Mouse (Mus musculus) midbrain, postnatal 0 days (tissue): Measurements from ENCODE around the gene D630039A03Rik. TPM values are rescaled to one million over a fixed set of nuclear protein-coding genes. Genes with fewer than 3 reads are reported as not detected.

ENCODE experiments used
- ATAC-seq: fragments of 200-750 bp; cut with Nextera tagmentation; 2 replicates; pipeline ENCODE4 v1.8.0; 2017; ENCODE audit warnings: moderate number of reproducible peaks, mild to moderate bottlenecking, moderate TSS enrichment, moderate library complexity; ENCODE audit not compliant: low FRiP score
- DNase-seq: peaks from one replicate; pipeline ENCODE4 v3.0.0-alpha.2; 2015; ENCODE audit warnings: low spot score
- H3K27ac ChIP-seq: fragments of 300-500 bp; sonication (generic); 2 replicates; pipeline ENCODE4 v1.5.1; 2014; ENCODE audit warnings: low read depth, mild to moderate bottlenecking, low read length, mixed read lengths
- H3K27me3 ChIP-seq: fragments of 300-500 bp; sonication (generic); 2 replicates; pipeline ENCODE4 v1.6.1; 2014; ENCODE audit warnings: low read length, control low read depth, mixed read lengths; ENCODE audit not compliant: insufficient read depth
- H3K36me3 ChIP-seq: fragments of 300-500 bp; sonication (generic); 2 replicates; pipeline ENCODE4 v1.6.1; 2014; ENCODE audit warnings: low read length, control low read depth, mixed read lengths; ENCODE audit not compliant: insufficient read depth
- H3K4me1 ChIP-seq: fragments of 300-500 bp; sonication (generic); 2 replicates; pipeline ENCODE4 v1.6.1; 2014; ENCODE audit warnings: mild to moderate bottlenecking, control low read depth, antibody characterized with exemption, low read length, mixed read lengths; ENCODE audit not compliant: insufficient read depth
- H3K4me2 ChIP-seq: fragments of 300-500 bp; sonication (generic); 2 replicates; pipeline ENCODE4 v1.6.1; 2014; ENCODE audit warnings: low read depth, mild to moderate bottlenecking, low read length, mixed read lengths; ENCODE audit not compliant: poor library complexity, severe bottlenecking
- H3K4me3 ChIP-seq: fragments of 300-500 bp; sonication (generic); 2 replicates; pipeline ENCODE4 v1.5.1; 2014; ENCODE audit warnings: low read depth, mild to moderate bottlenecking, low read length, moderate library complexity
- H3K9ac ChIP-seq: fragments of 300-500 bp; sonication (generic); replicated peaks from 2 replicates; pipeline ENCODE4 v1.6.1; 2014; ENCODE audit warnings: mild to moderate bottlenecking, low read length, moderate library complexity, mixed read lengths; ENCODE audit not compliant: poor library complexity, severe bottlenecking
- H3K9me3 ChIP-seq: fragments of 300-500 bp; sonication (generic); 2 replicates; pipeline ENCODE4 v1.6.1; 2016; ENCODE audit warnings: low read length, control low read depth
- CTCF ChIP-seq: IDR thresholded peaks from 2 replicates; pipeline ENCODE4 v1.5.1; 2016; ENCODE audit warnings: antibody characterized with exemption, mild to moderate bottlenecking
- WGBS: fragments of 180-500 bp; shearing (Covaris S2); extraction: QIAGEN DNeasy Blood & Tissue Kit; methylation state at CpG from one replicate; pipeline ENCODE4 v1.1.7; 2014; 5-methylcytosine and 5-hydroxymethylcytosine counted together
- polyA plus RNA-seq: library from polyadenylated mRNA; unstranded; fragments of >200 nt; fragmentation: Nextera tagmentation; extraction: Ambion mirVana; gene quantifications from 2 replicates; pipeline ENCODE4 v1.2.1, GENCODE M21; 2015
- total RNA-seq: library from RNA; depleted of rRNA; stranded (reverse); fragments of >200 nt; gene quantifications from 2 replicates; pipeline ENCODE4 v1.2.3, GENCODE M21; 2014

Gene D630039A03Rik
- total and polyA plus RNA-seq, 2 experiments from 2014 or later: 0.10 to 0.27 TPM

- ATAC-seq (no peak), DNase-seq (no peak)
- WGBS: 94% methylated on average over 3 of the region's 3 CpGs
- H3K27me3 ChIP-seq: no peaks in the 10 kb centered on the region
- H3K9ac ChIP-seq: no peak overlapping the region
- H3K4me1 ChIP-seq: no peaks in the 10 kb centered on the region
- H3K4me3 ChIP-seq: no peak overlapping the region
- TF ChIP-seq CTCF: no peak
- H3K4me2 ChIP-seq: no peak overlapping the region
- H3K27ac ChIP-seq: no peak overlapping the region
- H3K36me3 ChIP-seq: peaks cover 37% of the 10 kb centered on the region
- H3K9me3 ChIP-seq: no peaks in the 10 kb centered on the region
These were observed 36.3 kb upstream of the D630039A03Rik start for GRCm38 (mm10) chr4:57952416-57952815.

- no peaks in the 10 kb centered on the region for H3K9me3 ChIP-seq
- H3K9ac ChIP-seq: no peak overlapping the region
- H3K4me3 ChIP-seq: no peak overlapping the region
- no peaks in the 10 kb centered on the region for H3K4me1 ChIP-seq
- no peak overlapping the region for H3K4me2 ChIP-seq
- H3K27ac ChIP-seq: no peak overlapping the region
- no peaks in the 10 kb centered on the region for H3K27me3 ChIP-seq
- WGBS: 94% methylated on average over 6 of the region's 6 CpGs
- peaks cover 48% of the 10 kb centered on the region for H3K36me3 ChIP-seq
- ATAC-seq (no peak), DNase-seq (no peak)
- TF ChIP-seq CTCF: no peak
These were observed 33.8 kb upstream of the D630039A03Rik start for GRCm38 (mm10) chr4:57949866-57950265.

- Histone ChIP-seq H3K27me3 (no peaks in the 10 kb centered on the region), H3K36me3 (peaks cover 48% of the 10 kb centered on the region), H3K4me1 (no peaks in the 10 kb centered on the region), H3K4me3 (no peak overlapping the region), H3K27ac (no peak overlapping the region), H3K9ac (no peak overlapping the region), H3K9me3 (no peaks in the 10 kb centered on the region), H3K4me2 (no peak overlapping the region)
- TF ChIP-seq CTCF: no peak
- 96% methylated on average over 4 of the region's 4 CpGs for WGBS
- ATAC-seq (no peak), DNase-seq (no peak)
These were observed 31.4 kb upstream of the D630039A03Rik start for GRCm38 (mm10) chr4:57947476-57947875.

- Histone ChIP-seq H3K27me3 (no peaks in the 10 kb centered on the region), H3K27ac (no peak overlapping the region), H3K4me1 (no peaks in the 10 kb centered on the region), H3K4me3 (no peak overlapping the region), H3K36me3 (peaks cover 48% of the 10 kb centered on the region), H3K4me2 (no peak overlapping the region), H3K9ac (no peak overlapping the region), H3K9me3 (no peaks in the 10 kb centered on the region)
- ATAC-seq (no peak), DNase-seq (no peak)
- TF ChIP-seq CTCF: no peak
- WGBS: 86% methylated on average over 10 of the region's 10 CpGs
These were observed 30.9 kb upstream of the D630039A03Rik start for GRCm38 (mm10) chr4:57947036-57947435.

- Histone ChIP-seq H3K9me3 (no peaks in the 10 kb centered on the region), H3K4me3 (no peak overlapping the region), H3K9ac (no peak overlapping the region), H3K36me3 (peaks cover 12% of the 10 kb centered on the region), H3K4me2 (no peak overlapping the region), H3K27me3 (no peaks in the 10 kb centered on the region), H3K4me1 (no peaks in the 10 kb centered on the region), H3K27ac (no peak overlapping the region)
- WGBS: 94% methylated on average over 2 of the region's 2 CpGs
- DNase-seq: no peak
- TF ChIP-seq CTCF: no peak
- ATAC-seq: no peak
These were observed 26.8 kb upstream of the D630039A03Rik start for GRCm38 (mm10) chr4:57942892-57943291.

- H3K9ac ChIP-seq: no peak overlapping the region
- WGBS: 95% methylated on average over 4 of the region's 4 CpGs
- no peaks in the 10 kb centered on the region for H3K27me3 ChIP-seq
- no peak for ATAC-seq
- no peak for TF ChIP-seq CTCF
- no peak overlapping the region for H3K27ac ChIP-seq
- H3K4me3 ChIP-seq: no peak overlapping the region
- 0 out of 2 replicates have a peak, but pooled peaks cover 3% of the 10 kb centered on the region for H3K36me3 ChIP-seq
- H3K4me1 ChIP-seq: no peaks in the 10 kb centered on the region
- DNase-seq: no peak
- no peaks in the 10 kb centered on the region for H3K9me3 ChIP-seq
- no peak overlapping the region for H3K4me2 ChIP-seq
These were observed 24.5 kb upstream of the D630039A03Rik start for GRCm38 (mm10) chr4:57940631-57941030.
